ENCODE assay signal across 22 mouse cellular contexts in the genomic region with DNA sequence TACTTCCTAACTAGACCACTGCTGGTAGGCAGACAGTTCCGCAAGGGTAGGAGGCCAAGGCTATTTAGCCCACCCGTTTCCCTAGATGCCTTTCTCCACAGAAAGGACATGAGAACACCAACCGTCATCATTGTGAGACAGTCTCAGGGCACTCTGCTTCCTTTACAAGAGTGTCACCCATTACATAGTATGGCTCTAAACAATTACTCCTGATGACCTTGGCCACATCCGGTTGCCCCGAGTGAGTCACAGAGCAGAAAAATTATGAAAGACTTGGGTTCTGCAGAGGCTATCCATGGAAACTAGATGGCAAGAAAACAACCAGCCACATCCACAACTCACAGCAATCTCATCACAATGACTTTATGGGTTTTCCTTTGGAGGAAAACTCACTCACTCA.
"Had no signal": no experiment of that assay in that cellular context is flagged by ENCODE, and none has a peak within 500 bp of the region (broad histone marks: within the 10 kb centered on the region; RNA-seq: fewer than 3 reads in every experiment).

No protein-coding gene starts in this region.

- DNase-seq: gastrocnemius, postnatal 14 days; gastrocnemius, postnatal 36 days; heart, adult 11 months; heart, adult 2 months; heart, postnatal 14 days; heart, postnatal 36 days; kidney, adult 11 months; kidney, adult 2 months; kidney, adult 9 months; kidney, postnatal 14 days; kidney, postnatal 36 days; layer of hippocampus, adult 9-11 months; layer of hippocampus, postnatal 36 days; left cerebral cortex, postnatal 4 days had no signal

- H3K4me3 ChIP-seq: heart, adult 2 months; heart, embryonic 13.5 days; heart, embryonic 15.5 days; hindbrain, embryonic 12.5 days; hindbrain, embryonic 15.5 days; kidney, embryonic 15.5 days; limb, embryonic 13.5 days; limb, embryonic 15.5 days; liver, embryonic 12.5 days had no signal

- H3K27me3 ChIP-seq: heart, embryonic 13.5 days; heart, embryonic 15.5 days; hindbrain, embryonic 12.5 days; hindbrain, embryonic 15.5 days; kidney, embryonic 15.5 days; limb, embryonic 13.5 days; limb, embryonic 15.5 days; liver, embryonic 12.5 days had no signal

- H3K36me3 ChIP-seq: heart, embryonic 13.5 days; heart, embryonic 15.5 days; hindbrain, embryonic 12.5 days; hindbrain, embryonic 15.5 days; kidney, embryonic 15.5 days; limb, embryonic 15.5 days; liver, embryonic 12.5 days had no signal
